Mouse (Mus musculus) frontal cortex, postnatal 36 days (tissue): ENCODE results near the gene Pet2.

Experiments
- DNase-seq, 2 experiments: peaks; one replicate each; pipeline ENCODE4 v3.0.0; 2022; ENCODE audit warnings: low spot score in 2 of 2

The Pet2 gene

DNA sequence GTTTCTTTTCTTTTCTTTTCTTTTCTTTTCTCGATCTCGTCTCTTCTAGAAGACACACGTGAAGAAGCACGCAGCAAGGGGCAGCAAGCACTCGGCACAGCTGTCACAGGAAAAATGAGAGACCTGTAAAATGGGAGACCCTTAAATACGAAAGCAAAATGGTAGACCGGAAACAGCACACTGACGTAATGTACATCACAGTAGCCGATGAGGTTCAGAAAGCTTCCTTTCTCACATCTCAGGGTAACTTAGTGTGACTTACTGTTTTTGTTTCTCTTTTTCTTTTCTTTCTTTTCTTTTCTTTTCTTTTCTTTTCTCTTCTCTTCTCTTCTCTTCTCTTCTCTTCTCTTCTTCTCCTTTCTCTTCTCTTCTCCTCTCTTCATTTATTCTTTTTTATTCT is at the start of gene Pet2:
Gene Pet2 (minus strand): TSS at position 101 of the 400 bp plus-strand sequence.
- no peak for DNase-seq
